Mouse (Mus musculus): Measurements from ENCODE around the gene Jdp2.

DNA sequence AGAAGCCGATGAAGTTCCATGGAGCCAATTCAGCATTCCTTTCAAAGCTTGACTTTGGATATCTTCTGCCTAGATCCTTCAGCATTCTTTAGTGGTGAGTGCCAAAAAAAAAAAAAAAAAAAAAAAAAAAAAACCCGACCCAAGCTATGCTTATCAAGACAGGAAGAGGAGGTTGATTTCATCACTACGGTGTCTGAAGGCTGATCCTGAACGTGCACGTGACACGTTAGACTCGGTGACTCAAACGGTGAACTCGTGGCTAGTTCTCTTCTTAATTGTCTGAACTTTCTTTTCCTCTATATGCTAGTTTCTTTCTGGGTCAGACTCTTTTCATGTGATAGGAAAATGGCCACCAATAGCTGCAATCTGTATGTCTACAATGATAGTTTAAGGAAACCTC lies 5.9 kb upstream of the Jdp2 start:
- TF ChIP-seq CTCF (conservative IDR thresholded peaks at IDR 0.05; ENCODE audit: low read length): no peak
- no peak for TF ChIP-seq POU5F1 (IDR thresholded peaks at IDR 0.05; ENCODE audit: borderline replicate concordance, low read length)
